Mouse (Mus musculus): ENCODE measurements around the gene Bik. TPM values are rescaled to one million over a fixed set of nuclear protein-coding genes. Genes with fewer than 3 reads are reported as not detected.

The Bik gene
- polyA plus RNA-seq, 1 experiment from 2014 or later = 2.2 TPM

DNA sequence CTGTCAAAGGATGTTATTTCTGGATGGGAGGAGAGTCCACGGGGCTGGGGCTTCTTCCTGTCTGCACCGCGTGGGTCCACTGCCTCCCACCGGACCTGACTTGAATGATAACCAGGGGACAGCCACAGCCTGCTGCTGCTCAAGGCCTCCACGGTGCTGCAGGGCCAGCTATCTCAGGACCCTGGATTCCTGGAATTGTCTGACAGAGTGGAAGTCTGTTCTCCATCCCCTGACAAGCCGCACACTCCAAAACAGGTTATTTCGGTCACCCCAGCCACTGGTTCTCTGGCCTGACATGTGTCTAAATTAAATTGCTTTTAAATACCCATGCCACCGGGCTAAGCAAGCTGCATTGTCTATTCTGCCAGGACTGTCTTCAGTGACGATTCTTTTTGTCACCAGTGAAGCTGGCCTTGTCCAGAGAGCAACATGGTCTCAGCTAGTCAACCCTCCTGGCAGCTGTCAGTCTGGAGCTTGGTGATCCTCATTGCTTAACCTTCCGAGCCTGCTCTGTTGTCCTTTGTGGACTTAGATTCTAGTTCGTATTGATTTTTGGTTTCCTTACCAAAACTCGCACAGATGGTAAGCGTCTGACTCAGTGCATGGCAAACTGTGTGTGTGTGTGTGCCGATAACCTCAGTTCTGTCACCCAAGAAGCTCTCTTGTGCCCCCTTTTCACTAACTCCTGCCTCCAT lies 2.9 kb upstream of the Bik start:
- no peak for DNase-seq (ENCODE audit: low spot score)
- H3K9ac ChIP-seq (ENCODE audit: low read length) = no peak overlapping the region
- no peaks in the 10 kb centered on the region for H3K9me3 ChIP-seq (replicated peaks; ENCODE audit: control insufficient read depth, low read length)
- H3K4me1 ChIP-seq (ENCODE audit: control insufficient read depth, insufficient read depth, low read length) = peaks cover 6% of the 10 kb centered on the region; the same call in 1 of the 2 replicates
- H3K27me3 ChIP-seq (replicated peaks; ENCODE audit: control insufficient read depth, insufficient read depth, low read length) = peaks cover 20% of the 10 kb centered on the region; the same call in 1 of the 2 replicates
- no peak overlapping the region for H3K4me2 ChIP-seq (ENCODE audit: low read length)
- ATAC-seq = no peak
- no peaks in the 10 kb centered on the region for H3K36me3 ChIP-seq (ENCODE audit: control insufficient read depth, insufficient read depth, low read length)
- 69% methylated on average over 14 of the region's 14 CpGs for WGBS
- no peak overlapping the region for H3K27ac ChIP-seq (ENCODE audit: low read depth, low read length)
- no peak overlapping the region for H3K4me3 ChIP-seq (ENCODE audit: low read depth, low read length)

DNA sequence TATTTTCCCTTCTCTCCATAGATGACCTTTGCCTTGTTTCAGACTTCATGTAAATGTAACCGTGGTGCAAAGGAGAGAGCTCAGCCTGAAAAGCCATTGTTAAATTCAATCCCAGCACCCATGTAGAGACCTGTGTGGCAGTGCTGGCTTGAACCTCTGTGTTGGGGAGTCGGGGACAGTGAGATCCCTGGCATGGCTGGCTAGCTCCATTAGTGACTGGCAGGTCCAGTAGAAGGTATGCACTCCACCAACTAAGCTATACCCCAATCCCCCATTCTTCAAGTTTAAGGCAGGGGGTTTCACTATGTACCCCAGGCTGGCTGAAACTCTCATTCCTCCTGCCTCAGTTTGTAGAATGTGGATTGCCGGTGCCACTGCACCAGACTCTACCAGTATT lies 2.3 kb upstream of the Bik start:
- Histone ChIP-seq H3K27ac (ENCODE audit: low read depth, low read length) (no peak overlapping the region), H3K9me3 (replicated peaks; ENCODE audit: control insufficient read depth, low read length) (no peaks in the 10 kb centered on the region), H3K36me3 (ENCODE audit: control insufficient read depth, insufficient read depth, low read length) (no peaks in the 10 kb centered on the region), H3K4me1 (ENCODE audit: control insufficient read depth, insufficient read depth, low read length) (peaks cover 6% of the 10 kb centered on the region; the same call in 1 of the 2 replicates), H3K4me3 (ENCODE audit: low read depth, low read length) (no peak overlapping the region), H3K4me2 (ENCODE audit: low read length) (no peak overlapping the region), H3K27me3 (replicated peaks; ENCODE audit: control insufficient read depth, insufficient read depth, low read length) (peaks cover 20% of the 10 kb centered on the region; the same call in 1 of the 2 replicates), H3K9ac (ENCODE audit: low read length) (no peak overlapping the region)
- 74% methylated on average over 3 of the region's 3 CpGs for WGBS
- no peak for DNase-seq (ENCODE audit: low spot score)
- ATAC-seq = no peak

DNA sequence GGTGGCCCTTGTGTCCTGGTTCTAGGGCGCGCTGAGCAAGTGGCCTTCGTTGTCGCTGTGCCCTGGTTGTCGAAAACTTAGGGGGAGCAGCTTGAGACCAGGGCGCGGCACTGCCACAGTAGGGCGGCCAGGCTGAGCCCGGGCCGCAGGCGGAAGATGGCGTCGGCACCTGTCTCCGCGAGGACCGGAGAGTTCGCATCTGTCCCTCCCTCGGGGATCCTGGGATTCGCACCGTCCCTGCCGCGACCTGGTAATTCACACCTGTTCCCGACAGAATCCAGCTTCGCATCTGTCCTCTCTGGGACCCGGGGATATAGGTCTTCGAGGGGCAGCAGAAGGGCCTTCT lies 403 bp downstream of the Bik start:
- ATAC-seq (peak; percentile 48; the same call in 1 of the 2 replicates), DNase-seq (ENCODE audit: low spot score) (peak; percentile 16)
- Histone ChIP-seq H3K4me1 (ENCODE audit: control insufficient read depth, insufficient read depth, low read length) (peaks cover 6% of the 10 kb centered on the region; the same call in 1 of the 2 replicates), H3K9ac (ENCODE audit: low read length) (peak overlapping the region; percentile 49), H3K27ac (ENCODE audit: low read depth, low read length) (no peak overlapping the region), H3K27me3 (replicated peaks; ENCODE audit: control insufficient read depth, insufficient read depth, low read length) (peaks cover 20% of the 10 kb centered on the region; the same call in 1 of the 2 replicates), H3K9me3 (replicated peaks; ENCODE audit: control insufficient read depth, low read length) (no peaks in the 10 kb centered on the region), H3K36me3 (ENCODE audit: control insufficient read depth, insufficient read depth, low read length) (no peaks in the 10 kb centered on the region), H3K4me3 (ENCODE audit: low read depth, low read length) (peak overlapping the region; percentile 44), H3K4me2 (ENCODE audit: low read length) (peak overlapping the region; percentile 90)
- WGBS = 2% methylated on average over 26 of the region's 26 CpGs

DNA sequence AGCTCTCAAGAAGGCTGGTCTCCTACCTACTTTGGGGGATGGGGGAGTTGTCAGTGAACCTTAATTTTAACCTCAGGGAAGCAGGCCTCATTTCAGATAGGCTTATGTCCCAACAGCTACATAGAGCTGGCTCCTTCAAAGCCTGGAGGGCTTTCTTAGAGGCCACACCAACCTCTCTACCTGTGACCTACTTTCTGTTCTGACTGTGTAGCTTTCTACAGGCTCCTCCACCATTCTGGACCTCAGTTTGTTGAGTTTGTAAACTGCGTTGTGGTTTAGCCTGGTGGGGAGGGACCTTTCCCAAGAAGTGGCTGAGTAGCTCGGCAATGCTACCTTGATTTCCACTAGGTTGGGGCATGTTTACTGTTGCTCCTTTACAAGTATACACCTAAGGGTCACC lies 1.1 kb downstream of the Bik start:
- H3K4me3 ChIP-seq (ENCODE audit: low read depth, low read length) = no peak overlapping the region
- H3K27ac ChIP-seq (ENCODE audit: low read depth, low read length) = no peak overlapping the region
- H3K27me3 ChIP-seq (replicated peaks; ENCODE audit: control insufficient read depth, insufficient read depth, low read length) = peaks cover 20% of the 10 kb centered on the region; the same call in 1 of the 2 replicates
- ATAC-seq (no peak), DNase-seq (ENCODE audit: low spot score) (no peak)
- WGBS = 66% methylated on average over 2 of the region's 2 CpGs
- H3K4me2 ChIP-seq (ENCODE audit: low read length) = no peak overlapping the region
- H3K36me3 ChIP-seq (ENCODE audit: control insufficient read depth, insufficient read depth, low read length) = no peaks in the 10 kb centered on the region
- no peaks in the 10 kb centered on the region for H3K9me3 ChIP-seq (replicated peaks; ENCODE audit: control insufficient read depth, low read length)
- peaks cover 6% of the 10 kb centered on the region; the same call in 1 of the 2 replicates for H3K4me1 ChIP-seq (ENCODE audit: control insufficient read depth, insufficient read depth, low read length)
- H3K9ac ChIP-seq (ENCODE audit: low read length) = no peak overlapping the region

DNA sequence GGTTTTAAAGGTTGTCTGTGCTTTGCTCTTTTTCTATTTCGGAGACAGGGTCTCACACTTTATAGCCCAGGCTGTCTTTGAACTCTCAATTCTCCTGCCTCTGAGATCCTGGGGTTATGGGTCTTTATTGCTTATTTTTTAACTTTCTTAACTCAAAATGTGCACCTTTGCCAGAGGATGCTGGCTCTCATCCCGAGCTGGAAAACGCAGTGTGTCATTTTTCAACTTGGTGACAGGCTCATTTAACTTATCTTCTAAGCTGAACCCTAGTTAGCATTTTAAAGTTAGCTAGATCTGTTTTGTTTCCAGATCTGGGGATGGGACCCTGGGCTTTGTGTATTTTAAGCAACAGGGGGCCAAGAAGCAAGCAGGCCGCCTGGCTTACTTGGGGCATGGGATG lies 2.2 kb downstream of the Bik start:
- no peak for DNase-seq (ENCODE audit: low spot score)
- no peaks in the 10 kb centered on the region for H3K9me3 ChIP-seq (replicated peaks; ENCODE audit: control insufficient read depth, low read length)
- H3K4me3 ChIP-seq (ENCODE audit: low read depth, low read length) = no peak overlapping the region
- peaks cover 6% of the 10 kb centered on the region; the same call in 1 of the 2 replicates for H3K4me1 ChIP-seq (ENCODE audit: control insufficient read depth, insufficient read depth, low read length)
- no peak for ATAC-seq
- H3K27ac ChIP-seq (ENCODE audit: low read depth, low read length) = no peak overlapping the region
- WGBS = 75% methylated on average over 4 of the region's 4 CpGs
- peaks cover 20% of the 10 kb centered on the region; the same call in 1 of the 2 replicates for H3K27me3 ChIP-seq (replicated peaks; ENCODE audit: control insufficient read depth, insufficient read depth, low read length)
- no peaks in the 10 kb centered on the region for H3K36me3 ChIP-seq (ENCODE audit: control insufficient read depth, insufficient read depth, low read length)
- no peak overlapping the region for H3K9ac ChIP-seq (ENCODE audit: low read length)
- no peak overlapping the region for H3K4me2 ChIP-seq (ENCODE audit: low read length)

DNA sequence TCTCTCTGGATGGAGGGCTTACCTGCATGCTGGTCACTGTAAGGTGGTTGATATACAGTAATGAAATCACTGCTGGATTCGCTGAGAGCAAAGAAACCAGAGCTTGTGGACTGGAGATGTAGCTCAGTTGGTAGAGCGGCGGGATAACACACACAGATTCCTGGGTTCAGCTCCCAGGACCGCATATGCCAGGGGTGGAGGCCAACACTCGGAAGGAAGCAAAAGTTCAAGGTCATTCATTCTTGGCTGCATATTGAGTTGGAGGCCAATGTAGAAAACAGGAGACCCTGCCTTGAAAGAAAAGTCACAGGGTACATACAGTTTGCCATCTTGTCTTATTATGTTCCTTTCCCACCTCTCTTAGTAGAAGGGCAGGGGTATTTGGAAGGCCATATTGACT lies 3.1 kb downstream of the Bik start:
- no peak for ATAC-seq
- Histone ChIP-seq H3K9ac (ENCODE audit: low read length) (no peak overlapping the region), H3K27me3 (replicated peaks; ENCODE audit: control insufficient read depth, insufficient read depth, low read length) (peaks cover 20% of the 10 kb centered on the region; the same call in 1 of the 2 replicates)

DNA sequence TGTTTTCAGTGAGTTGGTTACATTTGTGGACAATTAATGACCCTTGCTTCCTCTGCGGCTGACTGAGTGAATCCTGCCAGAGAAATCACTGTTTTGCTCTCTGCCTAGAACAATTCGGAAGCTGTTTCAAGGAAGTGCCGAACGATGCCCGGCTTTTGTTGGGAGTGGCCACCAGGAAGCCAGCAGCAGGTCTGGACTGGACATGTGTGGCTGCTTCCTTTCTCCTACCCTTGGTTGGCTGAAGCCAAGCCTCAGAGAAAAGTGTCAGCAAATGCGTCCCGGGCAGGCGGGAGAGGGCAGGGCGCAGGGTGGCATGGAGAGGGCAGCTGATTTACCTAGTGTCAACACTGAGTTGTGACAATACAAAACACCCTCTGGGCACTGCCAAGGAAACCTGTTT lies 3.6 kb downstream of the Bik start:
- no peaks in the 10 kb centered on the region for H3K36me3 ChIP-seq (ENCODE audit: control insufficient read depth, insufficient read depth, low read length)
- H3K4me3 ChIP-seq (ENCODE audit: low read depth, low read length) = no peak overlapping the region

More for the DNA sequence above, 3.1 kb downstream of the Bik start:
- 84% methylated on average over 5 of the region's 5 CpGs for WGBS
- H3K27ac ChIP-seq (ENCODE audit: low read depth, low read length) = no peak overlapping the region
- H3K4me2 ChIP-seq (ENCODE audit: low read length) = no peak overlapping the region
- no peak overlapping the region for H3K4me3 ChIP-seq (ENCODE audit: low read depth, low read length)
- no peaks in the 10 kb centered on the region for H3K9me3 ChIP-seq (replicated peaks; ENCODE audit: control insufficient read depth, low read length)
- H3K4me1 ChIP-seq (ENCODE audit: control insufficient read depth, insufficient read depth, low read length) = peaks cover 6% of the 10 kb centered on the region; the same call in 1 of the 2 replicates
- no peak for DNase-seq (ENCODE audit: low spot score)
- H3K36me3 ChIP-seq (ENCODE audit: control insufficient read depth, insufficient read depth, low read length) = no peaks in the 10 kb centered on the region

DNA sequence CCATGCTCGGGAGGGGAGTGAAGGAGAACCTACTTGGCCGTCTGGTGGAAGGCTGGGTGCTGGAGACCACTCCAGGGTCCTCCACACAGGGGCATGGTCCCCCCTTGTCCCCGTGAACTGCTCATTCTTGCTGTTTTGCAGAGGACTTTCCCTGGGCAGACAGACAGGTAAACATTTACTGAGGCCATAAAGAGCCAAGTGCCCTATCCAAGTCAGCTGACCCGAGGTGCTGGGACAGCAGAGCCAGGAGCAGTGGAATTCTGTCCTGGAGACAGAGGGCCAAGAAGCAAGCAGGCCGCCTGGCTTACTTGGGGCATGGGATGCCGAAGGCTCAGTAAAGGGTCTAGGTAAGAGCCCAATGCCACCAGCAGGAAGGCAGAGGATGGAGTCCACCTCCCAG lies 4.0 kb downstream of the Bik start:
- DNase-seq (ENCODE audit: low spot score) (no peak), ATAC-seq (no peak)
- Histone ChIP-seq H3K4me2 (ENCODE audit: low read length) (no peak overlapping the region), H3K27ac (ENCODE audit: low read depth, low read length) (no peak overlapping the region), H3K9ac (ENCODE audit: low read length) (no peak overlapping the region), H3K27me3 (replicated peaks; ENCODE audit: control insufficient read depth, insufficient read depth, low read length) (peaks cover 20% of the 10 kb centered on the region; the same call in 1 of the 2 replicates), H3K36me3 (ENCODE audit: control insufficient read depth, insufficient read depth, low read length) (no peaks in the 10 kb centered on the region), H3K4me3 (ENCODE audit: low read depth, low read length) (no peak overlapping the region), H3K4me1 (ENCODE audit: control insufficient read depth, insufficient read depth, low read length) (peaks cover 6% of the 10 kb centered on the region; the same call in 1 of the 2 replicates), H3K9me3 (replicated peaks; ENCODE audit: control insufficient read depth, low read length) (no peaks in the 10 kb centered on the region)
- WGBS = 79% methylated on average over 6 of the region's 6 CpGs

More for the DNA sequence above, 3.6 kb downstream of the Bik start:
- no peak for DNase-seq (ENCODE audit: low spot score)
- Histone ChIP-seq H3K4me2 (ENCODE audit: low read length) (no peak overlapping the region), H3K9ac (ENCODE audit: low read length) (no peak overlapping the region), H3K9me3 (replicated peaks; ENCODE audit: control insufficient read depth, low read length) (no peaks in the 10 kb centered on the region), H3K4me1 (ENCODE audit: control insufficient read depth, insufficient read depth, low read length) (peaks cover 6% of the 10 kb centered on the region; the same call in 1 of the 2 replicates), H3K27ac (ENCODE audit: low read depth, low read length) (no peak overlapping the region), H3K27me3 (replicated peaks; ENCODE audit: control insufficient read depth, insufficient read depth, low read length) (peaks cover 20% of the 10 kb centered on the region; the same call in 1 of the 2 replicates)
- 89% methylated on average over 9 of the region's 9 CpGs for WGBS
- no peak for ATAC-seq

DNA sequence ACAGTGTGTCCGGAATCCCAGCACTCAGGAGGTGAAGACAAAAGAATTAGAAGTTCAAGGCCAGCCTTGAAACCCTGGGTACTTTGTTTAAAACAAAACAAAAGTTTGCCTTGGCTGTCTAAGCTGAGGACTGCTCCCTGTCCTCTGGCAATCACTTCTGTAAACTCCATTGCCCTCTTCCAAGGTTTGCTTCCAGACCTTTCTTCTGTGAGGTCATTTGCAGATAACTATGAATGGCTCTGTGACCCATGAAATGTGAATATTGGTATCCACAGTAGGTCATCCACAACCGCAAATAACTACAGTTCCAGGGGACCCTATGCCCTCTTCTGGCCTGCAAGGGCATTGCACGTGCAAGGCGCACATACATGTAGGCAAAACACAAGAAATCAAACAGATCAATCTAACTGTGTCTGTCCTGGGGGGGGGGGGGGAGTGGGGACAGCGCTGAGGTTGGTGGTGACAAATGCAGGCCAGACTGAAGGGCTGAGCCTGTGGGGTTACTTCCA lies 5.4 kb downstream of the Bik start:
- Histone ChIP-seq H3K27ac (ENCODE audit: low read depth, low read length) (no peak overlapping the region), H3K27me3 (replicated peaks; ENCODE audit: control insufficient read depth, insufficient read depth, low read length) (0 out of 2 replicates have a peak, but pooled peaks cover 9% of the 10 kb centered on the region)
- 81% methylated on average over 5 of the region's 5 CpGs for WGBS

More for the DNA sequence above, 5.4 kb downstream of the Bik start:
- DNase-seq (ENCODE audit: low spot score) = no peak
- no peak overlapping the region for H3K9ac ChIP-seq (ENCODE audit: low read length)
- H3K36me3 ChIP-seq (ENCODE audit: control insufficient read depth, insufficient read depth, low read length) = no peaks in the 10 kb centered on the region
- H3K4me2 ChIP-seq (ENCODE audit: low read length) = no peak overlapping the region
- H3K9me3 ChIP-seq (replicated peaks; ENCODE audit: control insufficient read depth, low read length) = no peaks in the 10 kb centered on the region
- H3K4me3 ChIP-seq (ENCODE audit: low read depth, low read length) = no peak overlapping the region
- ATAC-seq = no peak
- peaks cover 3% of the 10 kb centered on the region; the same call in 1 of the 2 replicates for H3K4me1 ChIP-seq (ENCODE audit: control insufficient read depth, insufficient read depth, low read length)

All from forebrain, embryonic 14.5 days (tissue).